9 mouse cellular contexts compared by ENCODE assay signal in the genomic region with DNA sequence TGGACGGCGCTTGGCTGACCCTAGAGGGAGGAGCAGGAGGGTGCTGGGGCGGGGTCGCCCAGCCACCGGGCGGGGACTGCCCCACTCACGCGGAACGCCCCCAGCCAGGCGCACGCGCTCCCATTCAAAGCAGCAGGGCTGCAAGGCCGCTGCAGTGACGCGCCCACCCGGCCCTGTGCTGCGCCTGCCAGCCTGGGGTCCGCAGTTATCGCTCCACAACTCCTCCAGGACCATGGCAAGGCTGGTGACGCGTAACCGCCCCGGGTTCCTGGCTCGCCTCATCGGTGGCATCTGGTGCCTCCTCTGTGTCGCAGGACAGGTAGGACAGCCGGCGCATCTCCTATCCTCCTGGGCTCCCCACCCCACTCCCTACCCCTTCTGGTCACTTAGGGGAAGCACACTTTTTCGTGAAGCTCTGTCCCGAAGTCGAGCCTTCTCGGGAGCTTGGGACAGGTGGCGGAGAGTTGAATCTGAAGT. TPM values are rescaled to one million over a fixed set of nuclear protein-coding genes. Genes with fewer than 3 reads are reported as not detected.
DNase-seq lines count a peak whose midpoint lies in the region; ATAC-seq lines count a peak whose summit lies in the region.
"Had no signal": no experiment of that assay in that cellular context is flagged by ENCODE, and none has a peak within 500 bp of the region (broad histone marks: within the 10 kb centered on the region; RNA-seq: fewer than 3 reads in every experiment).

No protein-coding gene starts in this region.

- H3K9me3 ChIP-seq in embryonic facial prominence, embryonic 11.5 days (replicated peaks; ENCODE audit: control insufficient read depth, low read length), result no peaks in the 10 kb centered on the region
- no peaks in the 10 kb centered on the region for H3K9me3 ChIP-seq in heart, embryonic 14.5 days (ENCODE audit: control insufficient read depth, low read length)

- no peaks in the 10 kb centered on the region; the same call in 1 of the 2 replicates for H3K4me1 ChIP-seq in embryonic facial prominence, embryonic 11.5 days (ENCODE audit: control insufficient read depth, insufficient read depth, low read length)
- peaks cover 6 to 17% of the 10 kb centered on the region in 2 experiments; a peak in 3 of 4 replicates for H3K4me1 ChIP-seq in heart, embryonic 14.5 days (ENCODE audit: control insufficient read depth in 2 of 2, insufficient read depth in 2 of 2, low read length in 2 of 2)

- H3K4me2 ChIP-seq in embryonic facial prominence, embryonic 11.5 days (ENCODE audit: low read depth, low read length), result peak overlapping the region; percentile 92
- peak overlapping the region; percentile 97 for H3K4me2 ChIP-seq in heart, embryonic 14.5 days (ENCODE audit: low read length)

- no peaks in the 10 kb centered on the region; the same call in 1 of the 2 replicates for H3K27me3 ChIP-seq in embryonic facial prominence, embryonic 11.5 days (ENCODE audit: control insufficient read depth, insufficient read depth, low read length)
- H3K27me3 ChIP-seq in heart, embryonic 14.5 days (ENCODE audit: control insufficient read depth, insufficient read depth, low read length), result peaks cover 12% of the 10 kb centered on the region

- ATAC-seq in embryonic facial prominence, embryonic 11.5 days (replicated peaks; ENCODE audit: insufficient number of reproducible peaks, low FRiP score, low TSS enrichment, low read depth), result peak; percentile 94
- ATAC-seq in heart, embryonic 14.5 days (ENCODE audit: insufficient number of reproducible peaks, insufficient read depth, low FRiP score, low read depth), result peak; percentile 69; the same call in 1 of the 2 replicates

- WGBS in embryonic facial prominence, embryonic 11.5 days, result 0% methylated on average over 24 of the region's 33 CpGs
- WGBS in heart, embryonic 14.5 days, result under 1% methylated on average over 33 of the region's 33 CpGs

- no peaks in the 10 kb centered on the region for H3K36me3 ChIP-seq in embryonic facial prominence, embryonic 11.5 days (replicated peaks; ENCODE audit: control insufficient read depth, insufficient read depth, low read depth, low read length)
- no peaks in the 10 kb centered on the region for H3K36me3 ChIP-seq in heart, embryonic 14.5 days (ENCODE audit: control insufficient read depth, insufficient read depth, low read length)

- intact Hi-C loops in heart, postnatal 25 days (cut with DNase I), result no loop called here

- H3K27ac ChIP-seq in embryonic facial prominence, embryonic 11.5 days (replicated peaks; ENCODE audit: low read depth, low read length), result no peak overlapping the region
- H3K27ac ChIP-seq in heart, embryonic 14.5 days (replicated peaks in 1 of 2; ENCODE audit: control insufficient read depth in 1 of 2, insufficient read depth in 1 of 2, low read depth in 2 of 2, low read length in 2 of 2), result no peak overlapping the region

- DNase-seq in heart, adult 18-20 months, result peak; percentile 7 to 14
- DNase-seq in heart, postnatal 25 days (ENCODE audit: low spot score), result no peak
- DNase-seq in embryonic facial prominence, embryonic 11.5 days (ENCODE audit: low spot score), result peak; percentile 69
- DNase-seq in kidney, postnatal 10 days, result peak; percentile 72
- DNase-seq in lung, adult 18-20 months, result peak; percentile 44 to 51
- peak; percentile 1 for DNase-seq in ovary, postnatal 10 days (ENCODE audit: low spot score)
- no peak for DNase-seq in MN1 (ENCODE audit: low spot score)

- H3K4me3 ChIP-seq in embryonic facial prominence, embryonic 11.5 days (ENCODE audit: low read depth, low read length), result peak overlapping the region; percentile 53
- peak overlapping the region; percentile 53 to 54 for H3K4me3 ChIP-seq in heart, embryonic 14.5 days (ENCODE audit: control insufficient read depth in 1 of 2, insufficient read depth in 1 of 2, low read depth in 1 of 2, low read length in 2 of 2)

- peak overlapping the region; percentile 55 for H3K9ac ChIP-seq in embryonic facial prominence, embryonic 11.5 days (replicated peaks; ENCODE audit: low read length)
- H3K9ac ChIP-seq in heart, embryonic 14.5 days (ENCODE audit: low read length), result peak overlapping the region; percentile 64

RNA-seq across cellular contexts. Expression of a gene that starts 0.3 kb away (rescaled TPM):
- total RNA-seq in heart, adult 18-20 months (2021), result 1 to 10 TPM; 1.1 to 2.9 TPM
- total RNA-seq in heart, postnatal 25 days (2021), result 1 to 10 TPM; 2.3 to 3.4 TPM
- polyA plus RNA-seq in embryonic facial prominence, embryonic 11.5 days (2014; fragmentation: Nextera tagmentation; extraction: Ambion mirVana), result 8.5 and 8.8 TPM in 2 replicates
- polyA plus RNA-seq in heart, embryonic 14.5 days (2014; fragmentation: Nextera tagmentation; extraction: Ambion mirVana), result 13.3 and 16.2 TPM in 2 replicates
- total RNA-seq: hematopoietic stem cell, adult 5-6 weeks had no signal

Comparison
In these comparisons a context has a peak if more than half of its experiments do, and no peak if none do; other contexts are left out.
1. DNase-seq: peak in heart, adult 18-20 months (2 of 2), embryonic facial prominence, embryonic 11.5 days (single experiment), kidney, postnatal 10 days (single experiment), lung, adult 18-20 months (2 of 2) and ovary, postnatal 10 days (single experiment); none in heart, postnatal 25 days (single experiment) and MN1 (single experiment).